Mouse (Mus musculus): ENCODE data around the gene Mpp3. TPM values are rescaled to one million over a fixed set of nuclear protein-coding genes. Genes with fewer than 3 reads are reported as not detected.

Mpp3 gene
- polyA plus RNA-seq, 1 experiment from 2014 or later: 3.4 TPM

DNA sequence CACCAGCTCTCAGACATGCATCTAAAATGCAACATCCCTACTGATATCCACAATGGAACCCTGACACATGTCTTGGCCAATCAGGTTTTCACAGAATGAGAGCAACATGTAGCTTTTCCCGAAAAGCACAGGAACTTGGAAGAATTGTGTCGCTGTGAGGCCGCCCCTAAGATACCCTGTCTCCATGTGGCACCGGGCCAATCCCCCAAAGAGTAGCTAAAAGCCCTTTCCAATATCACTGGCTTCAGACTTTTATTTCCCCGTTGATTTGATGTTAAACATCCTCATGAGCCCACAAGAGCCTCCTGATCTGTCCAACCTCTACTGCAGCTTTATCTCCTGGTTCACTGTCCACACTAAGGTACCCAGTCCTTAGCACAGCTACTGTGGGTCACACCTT, 21.6 kb downstream of the Mpp3 start:
- Histone ChIP-seq H3K9me3 (ENCODE audit: control insufficient read depth, low read length) (no peaks in the 10 kb centered on the region), H3K4me1 (replicated peaks; ENCODE audit: control insufficient read depth, insufficient read depth) (no peaks in the 10 kb centered on the region), H3K4me2 (replicated peaks; ENCODE audit: low read depth) (no peak overlapping the region), H3K36me3 (ENCODE audit: control insufficient read depth, insufficient read depth, low read length) (peaks cover 2% of the 10 kb centered on the region; the same call in 1 of the 2 replicates), H3K27me3 (ENCODE audit: control insufficient read depth, insufficient read depth, low read length) (no peaks in the 10 kb centered on the region), H3K27ac (replicated peaks) (no peak overlapping the region), H3K9ac (ENCODE audit: low read length) (no peak overlapping the region), H3K4me3 (ENCODE audit: low read depth, low read length) (no peak overlapping the region)
- TF ChIP-seq CTCF (IDR thresholded peaks at IDR 0.05; ENCODE audit: low read depth): no peak
- no peak for TF ChIP-seq EP300 (optimal IDR thresholded peaks at IDR 0.05)
- no peak for ATAC-seq (ENCODE audit: low FRiP score, low TSS enrichment)
- no peak for DNase-seq (ENCODE audit: low spot score)
- 82% methylated on average over 5 of the region's 5 CpGs for WGBS

DNA sequence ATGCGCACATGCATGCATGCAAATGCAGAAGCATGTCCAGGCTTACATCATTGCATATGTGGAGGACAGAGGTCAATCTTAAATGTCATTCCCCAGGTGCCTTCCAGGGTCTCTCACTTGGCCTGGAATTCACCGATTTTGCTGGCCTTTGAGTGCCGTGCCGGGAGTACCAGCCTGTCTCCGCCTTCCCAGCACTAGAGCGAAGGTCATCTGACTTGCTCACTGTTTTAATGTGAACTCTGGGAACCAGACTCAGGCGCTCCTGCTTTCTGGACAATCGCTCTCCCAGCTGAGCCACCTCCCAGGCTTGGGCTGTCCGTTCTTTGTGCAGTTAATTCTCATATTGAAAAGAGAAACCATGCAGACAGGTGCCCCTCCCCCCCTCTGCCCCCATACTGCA, 22.0 kb downstream of the Mpp3 start:
- WGBS: 67% methylated on average over 9 of the region's 9 CpGs
- no peak for DNase-seq (ENCODE audit: low spot score)
- no peak for ATAC-seq (ENCODE audit: low FRiP score, low TSS enrichment)
- H3K27me3 ChIP-seq (ENCODE audit: control insufficient read depth, insufficient read depth, low read length): no peaks in the 10 kb centered on the region
- no peak for TF ChIP-seq CTCF (IDR thresholded peaks at IDR 0.05; ENCODE audit: low read depth)
- no peaks in the 10 kb centered on the region for H3K9me3 ChIP-seq (ENCODE audit: control insufficient read depth, low read length)
- H3K9ac ChIP-seq (ENCODE audit: low read length): no peak overlapping the region
- H3K4me3 ChIP-seq (ENCODE audit: low read depth, low read length): no peak overlapping the region
- no peak overlapping the region for H3K27ac ChIP-seq (replicated peaks)
- H3K36me3 ChIP-seq (ENCODE audit: control insufficient read depth, insufficient read depth, low read length): peaks cover under 1% of the 10 kb centered on the region; the same call in 1 of the 2 replicates
- H3K4me2 ChIP-seq (replicated peaks; ENCODE audit: low read depth): no peak overlapping the region
- no peaks in the 10 kb centered on the region for H3K4me1 ChIP-seq (replicated peaks; ENCODE audit: control insufficient read depth, insufficient read depth)

DNA sequence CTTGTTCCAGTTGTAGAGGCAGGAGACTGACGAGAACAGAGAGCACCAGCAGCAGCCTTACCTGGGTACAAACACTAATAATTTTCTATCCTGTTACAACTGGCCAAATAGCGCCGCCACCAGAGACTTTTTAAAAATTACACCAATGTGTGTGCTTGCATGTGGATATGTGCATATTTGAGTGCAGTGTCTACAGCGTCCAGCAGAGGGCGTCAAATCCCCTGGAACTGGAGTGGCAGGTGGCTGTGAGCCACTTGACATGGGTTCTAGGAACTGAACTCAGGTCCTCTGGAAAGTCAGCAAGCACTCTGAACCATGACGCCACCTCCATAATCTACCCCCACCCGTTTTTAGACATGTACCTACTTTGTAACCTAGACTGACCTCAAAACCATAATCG, 24.0 kb downstream of the Mpp3 start:
- no peaks in the 10 kb centered on the region for H3K27me3 ChIP-seq (ENCODE audit: control insufficient read depth, insufficient read depth, low read length)
- no peak overlapping the region for H3K4me2 ChIP-seq (replicated peaks; ENCODE audit: low read depth)
- no peak overlapping the region for H3K27ac ChIP-seq (replicated peaks)
- no peak for ATAC-seq (ENCODE audit: low FRiP score, low TSS enrichment)
- H3K36me3 ChIP-seq (ENCODE audit: control insufficient read depth, insufficient read depth, low read length): no peaks in the 10 kb centered on the region
- H3K9ac ChIP-seq (ENCODE audit: low read length): no peak overlapping the region
- no peak for DNase-seq (ENCODE audit: low spot score)
- TF ChIP-seq EP300 (optimal IDR thresholded peaks at IDR 0.05): no peak
- peak; percentile 58 for TF ChIP-seq CTCF (IDR thresholded peaks at IDR 0.05; ENCODE audit: low read depth)
- H3K4me1 ChIP-seq (replicated peaks; ENCODE audit: control insufficient read depth, insufficient read depth): no peaks in the 10 kb centered on the region
- H3K9me3 ChIP-seq (ENCODE audit: control insufficient read depth, low read length): no peaks in the 10 kb centered on the region
- H3K4me3 ChIP-seq (ENCODE audit: low read depth, low read length): no peak overlapping the region
- 89% methylated on average over 8 of the region's 8 CpGs for WGBS

DNA sequence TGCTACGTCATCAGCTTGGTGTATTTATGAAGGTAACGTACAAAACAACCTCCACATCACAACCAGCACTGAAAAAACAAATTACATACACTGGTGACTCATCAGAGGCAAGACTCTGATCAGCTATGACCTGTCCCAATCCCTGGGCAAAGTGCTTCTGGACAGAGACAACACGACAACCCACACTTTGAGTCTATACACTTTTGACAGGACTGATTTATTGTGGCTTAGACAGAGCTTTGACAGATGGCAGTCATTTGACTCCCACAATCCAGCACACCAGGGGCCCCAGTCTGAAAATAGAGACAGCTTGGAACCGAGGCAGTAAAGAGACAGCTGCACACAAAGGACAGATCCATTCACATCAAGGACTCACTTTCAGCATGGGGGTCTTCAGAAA, 28.8 kb downstream of the Mpp3 start:
- H3K4me3 ChIP-seq (ENCODE audit: low read depth, low read length): no peak overlapping the region
- DNase-seq (ENCODE audit: low spot score) (no peak), ATAC-seq (ENCODE audit: low FRiP score, low TSS enrichment) (no peak)
- 58% methylated on average over 4 of the region's 4 CpGs for WGBS
- no peak for TF ChIP-seq EP300 (optimal IDR thresholded peaks at IDR 0.05)
- no peaks in the 10 kb centered on the region for H3K9me3 ChIP-seq (ENCODE audit: control insufficient read depth, low read length)
- H3K4me1 ChIP-seq (replicated peaks; ENCODE audit: control insufficient read depth, insufficient read depth): no peaks in the 10 kb centered on the region
- no peaks in the 10 kb centered on the region for H3K36me3 ChIP-seq (ENCODE audit: control insufficient read depth, insufficient read depth, low read length)
- H3K4me2 ChIP-seq (replicated peaks; ENCODE audit: low read depth): no peak overlapping the region
- H3K27ac ChIP-seq (replicated peaks): no peak overlapping the region
- no peaks in the 10 kb centered on the region for H3K27me3 ChIP-seq (ENCODE audit: control insufficient read depth, insufficient read depth, low read length)
- H3K9ac ChIP-seq (ENCODE audit: low read length): no peak overlapping the region

DNA sequence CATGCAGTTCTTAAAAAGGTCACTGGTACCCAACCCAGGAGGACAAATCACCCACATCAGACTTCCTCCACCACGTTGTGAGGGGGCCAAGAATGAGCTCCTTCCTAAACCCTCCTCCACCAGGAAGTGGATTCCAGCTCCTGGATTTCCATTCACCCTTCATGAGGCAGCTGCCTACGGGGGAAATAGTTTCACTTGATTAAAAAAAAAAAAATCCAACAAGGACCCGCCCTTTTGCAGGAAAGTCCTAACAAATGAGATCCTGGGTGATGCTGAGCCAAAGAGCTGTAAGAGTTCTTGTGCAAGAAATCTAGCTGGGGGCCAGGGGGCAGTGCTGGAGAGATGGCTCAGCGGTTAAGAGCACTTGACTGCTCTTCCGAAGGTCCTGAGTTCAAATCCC, 30.0 kb downstream of the Mpp3 start:
- Histone ChIP-seq H3K4me2 (replicated peaks; ENCODE audit: low read depth) (no peak overlapping the region), H3K36me3 (ENCODE audit: control insufficient read depth, insufficient read depth, low read length) (no peaks in the 10 kb centered on the region), H3K27me3 (ENCODE audit: control insufficient read depth, insufficient read depth, low read length) (no peaks in the 10 kb centered on the region), H3K4me1 (replicated peaks; ENCODE audit: control insufficient read depth, insufficient read depth) (no peaks in the 10 kb centered on the region), H3K9me3 (ENCODE audit: control insufficient read depth, low read length) (no peaks in the 10 kb centered on the region), H3K9ac (ENCODE audit: low read length) (no peak overlapping the region), H3K27ac (replicated peaks) (no peak overlapping the region), H3K4me3 (ENCODE audit: low read depth, low read length) (no peak overlapping the region)
- DNase-seq (ENCODE audit: low spot score): no peak
- no peak for ATAC-seq (ENCODE audit: low FRiP score, low TSS enrichment)
- 37% methylated on average over 5 of the region's 5 CpGs for WGBS
- TF ChIP-seq CTCF (IDR thresholded peaks at IDR 0.05; ENCODE audit: low read depth): no peak
- TF ChIP-seq EP300 (optimal IDR thresholded peaks at IDR 0.05): no peak

DNA sequence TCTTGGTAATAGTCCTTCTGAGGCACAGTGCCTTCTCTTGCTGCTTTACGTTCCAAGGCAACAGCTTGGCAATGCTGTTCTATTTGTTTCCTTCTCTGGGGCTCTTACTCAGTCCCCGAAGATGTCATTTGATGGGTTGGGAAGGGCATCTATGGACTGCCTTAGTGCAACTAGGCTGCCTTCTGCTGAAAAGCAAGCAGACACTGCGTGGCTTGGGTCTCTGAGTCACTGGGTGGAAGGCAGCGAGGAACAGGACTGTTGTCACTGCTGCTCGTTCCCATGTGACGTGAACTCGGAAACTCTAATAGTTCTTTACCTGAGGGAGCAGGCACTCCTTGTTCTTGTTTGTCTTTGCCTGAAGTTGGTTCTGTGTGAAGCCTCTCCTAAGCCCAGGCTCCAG, 32.3 kb downstream of the Mpp3 start:
- H3K27ac ChIP-seq (replicated peaks): peak overlapping the region; percentile 41; the same call in 1 of the 2 replicates
- no peak overlapping the region for H3K4me2 ChIP-seq (replicated peaks; ENCODE audit: low read depth)
- H3K4me1 ChIP-seq (replicated peaks; ENCODE audit: control insufficient read depth, insufficient read depth): no peaks in the 10 kb centered on the region
- DNase-seq (ENCODE audit: low spot score) (peak; percentile 56), ATAC-seq (ENCODE audit: low FRiP score, low TSS enrichment) (peak; percentile 83)
- H3K9me3 ChIP-seq (ENCODE audit: control insufficient read depth, low read length): no peaks in the 10 kb centered on the region
- no peak for TF ChIP-seq CTCF (IDR thresholded peaks at IDR 0.05; ENCODE audit: low read depth)
- no peak for TF ChIP-seq EP300 (optimal IDR thresholded peaks at IDR 0.05)
- H3K9ac ChIP-seq (ENCODE audit: low read length): no peak overlapping the region
- no peaks in the 10 kb centered on the region for H3K36me3 ChIP-seq (ENCODE audit: control insufficient read depth, insufficient read depth, low read length)
- 65% methylated on average over 7 of the region's 7 CpGs for WGBS
- H3K27me3 ChIP-seq (ENCODE audit: control insufficient read depth, insufficient read depth, low read length): no peaks in the 10 kb centered on the region
- H3K4me3 ChIP-seq (ENCODE audit: low read depth, low read length): no peak overlapping the region

Measured in stomach, postnatal 0 days (tissue).